Mouse (Mus musculus): ENCODE data around the gene Skiv2l. TPM values are rescaled to one million over a fixed set of nuclear protein-coding genes. Genes with fewer than 3 reads are reported as not detected.
"Not testable (repeated sequence)": the region's sequence is repeated elsewhere in the genome, so short reads cannot be mapped to it uniquely, and the experiment has no call there.

The Skiv2l gene
- polyA plus RNA-seq, 1 experiment, result 209 TPM

- TF ChIP-seq CTCF (IDR thresholded peaks at IDR 0.05; ENCODE audit: borderline replicate concordance, control insufficient read depth, extremely low read depth, insufficient read depth, low read length, poor library complexity) (peak; percentile 60; the same call in 1 of the 2 replicates), POLR2A (IDR thresholded peaks at IDR 0.05; ENCODE audit: control insufficient read depth, extremely low read depth, insufficient read depth, low read length, poor library complexity) (peak; percentile 74; the same call in 1 of the 2 replicates)
- Histone ChIP-seq H3K27ac (ENCODE audit: control insufficient read depth, insufficient read depth, low read length) (no peak within 1 kb of the TSS; the same call in 1 of the 2 replicates), H3K4me3 (ENCODE audit: control insufficient read depth, insufficient read depth, low read length) (peak within 1 kb of the TSS; percentile 51), H3K27me3 (ENCODE audit: control insufficient read depth, insufficient read depth, low read length) (no peaks in the 10 kb centered on the region), H3K36me3 (ENCODE audit: control insufficient read depth, insufficient read depth, low read length) (peaks cover 11% of the 10 kb centered on the region), H3K4me1 (replicated peaks; ENCODE audit: control insufficient read depth, insufficient read depth, low read length) (peaks cover 15% of the 10 kb centered on the region)
- WGBS, result under 1% methylated on average over 40 of the region's 40 CpGs
- peak; percentile 92 for DNase-seq
These were observed 13.2 kb downstream of the Skiv2l start, which contains the start of the genes Stk19 and Dxo for GRCm38 (mm10) chr17:34836856-34837221. TSS of gene Stk19 (minus strand) at chr17:34836945. TSS of gene Dxo (plus strand) at chr17:34837019.

GRCm38 (mm10) chr17:34836155-34836855 is 13.7 kb downstream of the Skiv2l start:
- 7% methylated on average over 48 of the region's 48 CpGs for WGBS
- no peaks in the 10 kb centered on the region for H3K27me3 ChIP-seq (ENCODE audit: control insufficient read depth, insufficient read depth, low read length)
- DNase-seq, result no peak
- H3K27ac ChIP-seq (ENCODE audit: control insufficient read depth, insufficient read depth, low read length), result no peak overlapping the region
- TF ChIP-seq CTCF (IDR thresholded peaks at IDR 0.05; ENCODE audit: borderline replicate concordance, control insufficient read depth, extremely low read depth, insufficient read depth, low read length, poor library complexity), result no peak
- no peak for TF ChIP-seq POLR2A (IDR thresholded peaks at IDR 0.05; ENCODE audit: control insufficient read depth, extremely low read depth, insufficient read depth, low read length, poor library complexity)
- peaks cover 10% of the 10 kb centered on the region for H3K36me3 ChIP-seq (ENCODE audit: control insufficient read depth, insufficient read depth, low read length)
- H3K4me3 ChIP-seq (ENCODE audit: control insufficient read depth, insufficient read depth, low read length), result peak overlapping the region; percentile 51
- H3K4me1 ChIP-seq (replicated peaks; ENCODE audit: control insufficient read depth, insufficient read depth, low read length), result peaks cover 15% of the 10 kb centered on the region

- not testable (repeated sequence) for H3K4me1 ChIP-seq (replicated peaks; ENCODE audit: control insufficient read depth, insufficient read depth, low read length); H3K4me3 ChIP-seq (ENCODE audit: control insufficient read depth, insufficient read depth, low read length); DNase-seq; H3K27me3 ChIP-seq (ENCODE audit: control insufficient read depth, insufficient read depth, low read length); H3K27ac ChIP-seq (ENCODE audit: control insufficient read depth, insufficient read depth, low read length)
- 97% methylated on average over 1 of the region's 1 CpGs for WGBS
- peaks cover 35% of the 10 kb centered on the region for H3K36me3 ChIP-seq (ENCODE audit: control insufficient read depth, insufficient read depth, low read length)
These were observed 19.2 kb downstream of the Skiv2l start for GRCm38 (mm10) chr17:34830776-34831175.

GRCm38 (mm10) chr17:34814818-34815370 is 35.1 kb downstream of the Skiv2l start:
- no peak for TF ChIP-seq CTCF (IDR thresholded peaks at IDR 0.05; ENCODE audit: borderline replicate concordance, control insufficient read depth, extremely low read depth, insufficient read depth, low read length, poor library complexity)
- TF ChIP-seq POLR2A (IDR thresholded peaks at IDR 0.05; ENCODE audit: control insufficient read depth, extremely low read depth, insufficient read depth, low read length, poor library complexity), result no peak
- Histone ChIP-seq H3K4me1 (replicated peaks; ENCODE audit: control insufficient read depth, insufficient read depth, low read length) (no peaks in the 10 kb centered on the region), H3K36me3 (ENCODE audit: control insufficient read depth, insufficient read depth, low read length) (no peaks in the 10 kb centered on the region), H3K27me3 (ENCODE audit: control insufficient read depth, insufficient read depth, low read length) (no peaks in the 10 kb centered on the region), H3K27ac (ENCODE audit: control insufficient read depth, insufficient read depth, low read length) (no peak overlapping the region), H3K4me3 (ENCODE audit: control insufficient read depth, insufficient read depth, low read length) (no peak overlapping the region)
- DNase-seq, result no peak
- WGBS, result 87% methylated on average over 7 of the region's 7 CpGs

- not testable (repeated sequence) for H3K36me3 ChIP-seq (ENCODE audit: control insufficient read depth, insufficient read depth, low read length); H3K27ac ChIP-seq (ENCODE audit: control insufficient read depth, insufficient read depth, low read length); H3K4me3 ChIP-seq (ENCODE audit: control insufficient read depth, insufficient read depth, low read length); H3K27me3 ChIP-seq (ENCODE audit: control insufficient read depth, insufficient read depth, low read length); H3K4me1 ChIP-seq (replicated peaks; ENCODE audit: control insufficient read depth, insufficient read depth, low read length)
- WGBS, result 65% methylated on average over 12 of the region's 12 CpGs
- peak; percentile 29 for DNase-seq
- peak; percentile 84 for TF ChIP-seq CTCF (IDR thresholded peaks at IDR 0.05; ENCODE audit: borderline replicate concordance, control insufficient read depth, extremely low read depth, insufficient read depth, low read length, poor library complexity)
These were observed 36.3 kb downstream of the Skiv2l start for GRCm38 (mm10) chr17:34813747-34814146.

GRCm38 (mm10) chr17:34811275-34811674 is 38.7 kb downstream of the Skiv2l start:
- TF ChIP-seq CTCF (IDR thresholded peaks at IDR 0.05; ENCODE audit: borderline replicate concordance, control insufficient read depth, extremely low read depth, insufficient read depth, low read length, poor library complexity) (no peak), POLR2A (IDR thresholded peaks at IDR 0.05; ENCODE audit: control insufficient read depth, extremely low read depth, insufficient read depth, low read length, poor library complexity) (no peak)
- H3K27ac ChIP-seq (ENCODE audit: control insufficient read depth, insufficient read depth, low read length), result no peak overlapping the region
- no peak for DNase-seq
- H3K27me3 ChIP-seq (ENCODE audit: control insufficient read depth, insufficient read depth, low read length), result no peaks in the 10 kb centered on the region
- H3K4me1 ChIP-seq (replicated peaks; ENCODE audit: control insufficient read depth, insufficient read depth, low read length), result no peaks in the 10 kb centered on the region
- H3K4me3 ChIP-seq (ENCODE audit: control insufficient read depth, insufficient read depth, low read length), result no peak overlapping the region
- H3K36me3 ChIP-seq (ENCODE audit: control insufficient read depth, insufficient read depth, low read length), result no peaks in the 10 kb centered on the region
- 86% methylated on average over 15 of the region's 15 CpGs for WGBS

GRCm38 (mm10) chr17:34810811-34811210 is 39.2 kb downstream of the Skiv2l start:
- H3K27ac ChIP-seq (ENCODE audit: control insufficient read depth, insufficient read depth, low read length); H3K36me3 ChIP-seq (ENCODE audit: control insufficient read depth, insufficient read depth, low read length); H3K4me3 ChIP-seq (ENCODE audit: control insufficient read depth, insufficient read depth, low read length); H3K27me3 ChIP-seq (ENCODE audit: control insufficient read depth, insufficient read depth, low read length); DNase-seq; H3K4me1 ChIP-seq (replicated peaks; ENCODE audit: control insufficient read depth, insufficient read depth, low read length): not testable (repeated sequence)
- 91% methylated on average over 8 of the region's 8 CpGs for WGBS

GRCm38 (mm10) chr17:34810411-34810810 is 39.6 kb downstream of the Skiv2l start:
- H3K27me3 ChIP-seq (ENCODE audit: control insufficient read depth, insufficient read depth, low read length); DNase-seq; H3K27ac ChIP-seq (ENCODE audit: control insufficient read depth, insufficient read depth, low read length); H3K36me3 ChIP-seq (ENCODE audit: control insufficient read depth, insufficient read depth, low read length); H3K4me1 ChIP-seq (replicated peaks; ENCODE audit: control insufficient read depth, insufficient read depth, low read length); H3K4me3 ChIP-seq (ENCODE audit: control insufficient read depth, insufficient read depth, low read length): not testable (repeated sequence)
- WGBS, result 88% methylated on average over 5 of the region's 5 CpGs
